Mouse (Mus musculus): ENCODE results near the gene Asic2. TPM values are rescaled to one million over a fixed set of nuclear protein-coding genes. Genes with fewer than 3 reads are reported as not detected.

Asic2 gene
- polyA plus RNA-seq, 1 experiment from 2014 or later = 1.6 TPM

DNA sequence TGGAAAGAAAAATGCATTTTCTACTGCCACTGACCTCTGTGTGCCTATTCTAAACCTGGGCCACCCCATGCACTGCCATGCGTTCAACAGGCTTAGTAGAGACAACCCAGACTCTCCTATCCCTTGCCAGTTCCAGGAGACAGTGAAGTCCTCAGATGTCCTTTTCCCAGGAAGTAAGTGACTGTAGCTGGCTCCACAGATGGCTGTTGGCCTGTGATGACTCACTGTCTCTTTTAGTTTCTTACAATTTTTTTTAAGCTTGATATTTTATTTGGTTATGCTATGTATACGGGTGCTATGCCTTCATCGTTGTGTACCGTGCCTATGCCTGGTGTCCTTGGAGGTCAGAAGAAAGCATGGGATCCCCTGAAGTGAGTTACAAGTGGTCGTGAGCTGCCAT lies 370.7 kb downstream of the Asic2 start:
- WGBS = 89% methylated on average over 5 of the region's 5 CpGs
- Histone ChIP-seq H3K27ac (ENCODE audit: low read depth, low read length) (no peak overlapping the region), H3K36me3 (ENCODE audit: control insufficient read depth, insufficient read depth, low read length) (no peaks in the 10 kb centered on the region), H3K27me3 (ENCODE audit: control insufficient read depth, insufficient read depth, low read length) (no peaks in the 10 kb centered on the region), H3K9ac (ENCODE audit: low read length) (no peak overlapping the region), H3K9me3 (ENCODE audit: control insufficient read depth, low read length) (no peaks in the 10 kb centered on the region), H3K4me2 (no peak overlapping the region), H3K4me3 (ENCODE audit: low read depth, low read length) (no peak overlapping the region), H3K4me1 (ENCODE audit: control insufficient read depth, insufficient read depth, low read length) (no peaks in the 10 kb centered on the region)
- DNase-seq (ENCODE audit: low spot score, missing footprints) (no peak), ATAC-seq (ENCODE audit: low FRiP score) (no peak)

DNA sequence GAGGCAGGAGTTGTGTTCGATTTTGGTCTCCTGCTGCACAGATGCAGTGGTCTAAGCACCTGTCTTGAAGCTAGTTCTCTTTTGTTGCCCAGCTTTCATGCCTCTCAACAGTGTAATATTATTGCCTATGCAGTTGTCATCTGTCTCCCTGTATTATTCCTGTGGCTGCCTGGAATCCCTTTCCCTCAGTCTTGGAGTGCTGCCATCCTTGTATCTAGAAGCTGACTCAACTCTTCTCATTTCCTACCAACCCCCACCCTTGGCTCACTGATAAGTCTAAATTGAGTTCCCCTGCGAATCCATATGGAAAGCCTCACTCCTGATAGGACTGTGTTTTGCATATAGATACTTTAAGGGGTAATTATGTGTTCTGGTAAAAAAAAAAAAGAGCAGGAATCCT lies 373.0 kb downstream of the Asic2 start:
- Histone ChIP-seq H3K27ac (ENCODE audit: low read depth, low read length) (no peak overlapping the region), H3K9me3 (ENCODE audit: control insufficient read depth, low read length) (no peaks in the 10 kb centered on the region), H3K27me3 (ENCODE audit: control insufficient read depth, insufficient read depth, low read length) (no peaks in the 10 kb centered on the region), H3K4me3 (ENCODE audit: low read depth, low read length) (no peak overlapping the region), H3K9ac (ENCODE audit: low read length) (no peak overlapping the region), H3K4me1 (ENCODE audit: control insufficient read depth, insufficient read depth, low read length) (no peaks in the 10 kb centered on the region), H3K4me2 (no peak overlapping the region), H3K36me3 (ENCODE audit: control insufficient read depth, insufficient read depth, low read length) (no peaks in the 10 kb centered on the region)
- no peak for DNase-seq (ENCODE audit: low spot score, missing footprints)
- no peak for ATAC-seq (ENCODE audit: low FRiP score)
- 80% methylated on average over 2 of the region's 2 CpGs for WGBS

DNA sequence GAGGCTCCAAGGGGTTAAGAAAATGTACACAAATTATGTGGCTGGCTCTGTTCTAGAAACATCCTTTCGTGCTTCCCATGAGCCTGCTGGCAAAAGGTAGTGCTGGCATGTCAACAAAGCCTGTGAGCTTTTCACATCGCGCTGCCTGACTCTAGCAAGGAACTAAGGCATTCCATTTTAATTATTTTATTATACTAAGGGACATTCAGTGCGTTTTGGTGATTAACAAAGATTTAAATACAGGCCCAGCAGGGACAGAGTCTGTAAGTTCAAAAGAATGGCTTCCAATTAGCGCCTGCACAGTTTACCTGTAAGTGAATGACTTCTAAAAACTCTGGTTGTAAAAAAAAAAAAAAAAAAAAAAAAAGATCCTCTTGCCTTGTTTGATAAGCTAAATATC lies 375.5 kb downstream of the Asic2 start:
- Histone ChIP-seq H3K36me3 (ENCODE audit: control insufficient read depth, insufficient read depth, low read length) (no peaks in the 10 kb centered on the region), H3K9ac (ENCODE audit: low read length) (no peak overlapping the region), H3K9me3 (ENCODE audit: control insufficient read depth, low read length) (no peaks in the 10 kb centered on the region), H3K4me2 (no peak overlapping the region), H3K4me1 (ENCODE audit: control insufficient read depth, insufficient read depth, low read length) (peaks cover 3% of the 10 kb centered on the region; the same call in 1 of the 2 replicates), H3K27ac (ENCODE audit: low read depth, low read length) (no peak overlapping the region), H3K4me3 (ENCODE audit: low read depth, low read length) (no peak overlapping the region), H3K27me3 (ENCODE audit: control insufficient read depth, insufficient read depth, low read length) (no peaks in the 10 kb centered on the region)
- ATAC-seq (ENCODE audit: low FRiP score) (no peak), DNase-seq (ENCODE audit: low spot score, missing footprints) (no peak)
- WGBS = 69% methylated on average over 5 of the region's 5 CpGs

DNA sequence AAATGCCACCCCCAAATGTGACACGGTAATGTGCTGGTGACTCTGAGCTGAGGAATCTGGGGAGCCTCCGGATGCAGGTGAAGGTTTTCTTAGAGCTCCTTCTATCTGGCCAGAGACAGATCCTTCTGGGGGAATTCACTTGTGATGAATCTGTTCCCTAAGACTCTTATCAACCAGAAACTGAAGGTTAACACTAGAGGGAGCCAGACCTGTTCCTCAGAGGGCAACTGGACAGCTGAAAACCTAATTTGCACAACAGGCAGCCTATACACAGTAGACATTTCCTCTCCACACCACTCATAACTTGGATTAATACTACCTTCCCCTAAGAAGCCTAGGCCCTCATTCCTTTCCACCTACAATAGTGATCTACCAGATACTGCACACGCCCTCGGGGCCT lies 377.3 kb downstream of the Asic2 start:
- Histone ChIP-seq H3K27me3 (ENCODE audit: control insufficient read depth, insufficient read depth, low read length) (no peaks in the 10 kb centered on the region), H3K4me3 (ENCODE audit: low read depth, low read length) (no peak overlapping the region), H3K9ac (ENCODE audit: low read length) (no peak overlapping the region), H3K9me3 (ENCODE audit: control insufficient read depth, low read length) (no peaks in the 10 kb centered on the region), H3K27ac (ENCODE audit: low read depth, low read length) (no peak overlapping the region), H3K4me1 (ENCODE audit: control insufficient read depth, insufficient read depth, low read length) (peaks cover 3% of the 10 kb centered on the region; the same call in 1 of the 2 replicates), H3K4me2 (no peak overlapping the region), H3K36me3 (ENCODE audit: control insufficient read depth, insufficient read depth, low read length) (no peaks in the 10 kb centered on the region)
- 78% methylated on average over 4 of the region's 4 CpGs for WGBS
- DNase-seq (ENCODE audit: low spot score, missing footprints) = peak; percentile 84
- ATAC-seq (ENCODE audit: low FRiP score) = no peak

DNA sequence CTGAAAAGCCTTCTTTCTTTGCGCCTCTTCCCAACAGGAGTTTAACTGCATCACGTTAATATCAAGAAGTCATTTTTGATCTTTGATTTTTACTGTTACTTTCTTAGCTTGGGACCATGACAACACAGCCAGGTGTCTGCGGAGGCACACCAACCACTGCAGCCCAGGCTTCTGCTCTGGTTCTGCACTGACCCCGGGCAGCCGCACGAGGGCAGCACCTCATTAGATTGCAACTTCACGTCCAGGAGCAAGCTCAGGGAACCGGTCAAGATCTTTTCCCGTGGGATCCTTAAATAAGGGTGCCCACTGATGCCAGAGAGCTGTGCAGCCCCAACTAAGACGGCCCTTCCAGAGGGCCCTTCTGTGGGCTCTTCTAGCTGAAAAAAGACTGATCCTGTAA lies 379.6 kb downstream of the Asic2 start:
- Histone ChIP-seq H3K4me3 (ENCODE audit: low read depth, low read length) (no peak overlapping the region), H3K9me3 (ENCODE audit: control insufficient read depth, low read length) (no peaks in the 10 kb centered on the region), H3K4me1 (ENCODE audit: control insufficient read depth, insufficient read depth, low read length) (peaks cover 3% of the 10 kb centered on the region; the same call in 1 of the 2 replicates), H3K4me2 (no peak overlapping the region), H3K27me3 (ENCODE audit: control insufficient read depth, insufficient read depth, low read length) (no peaks in the 10 kb centered on the region), H3K27ac (ENCODE audit: low read depth, low read length) (no peak overlapping the region), H3K9ac (ENCODE audit: low read length) (no peak overlapping the region), H3K36me3 (ENCODE audit: control insufficient read depth, insufficient read depth, low read length) (no peaks in the 10 kb centered on the region)
- DNase-seq (ENCODE audit: low spot score, missing footprints) (peak; percentile 93), ATAC-seq (ENCODE audit: low FRiP score) (no peak)
- 12% methylated on average over 10 of the region's 10 CpGs for WGBS

DNA sequence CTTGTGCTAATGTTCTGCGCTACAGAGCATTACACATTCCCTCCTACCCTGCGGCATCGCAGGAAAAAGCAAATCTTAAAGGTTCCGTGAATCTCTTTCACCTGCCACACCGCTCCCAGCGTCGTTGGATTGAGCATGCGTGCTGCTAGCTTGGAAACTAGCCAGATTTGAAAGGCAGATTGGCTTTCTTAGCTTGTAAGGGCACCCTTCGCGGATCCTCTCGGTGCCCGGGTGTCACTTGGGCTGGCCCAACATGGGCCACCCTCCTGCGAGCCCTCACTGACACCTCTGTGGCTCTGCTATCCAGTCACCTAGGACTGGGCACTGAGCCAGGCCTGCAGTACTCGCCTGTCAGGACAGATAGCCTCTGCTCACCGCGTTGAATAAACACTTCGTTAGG lies 380.3 kb downstream of the Asic2 start:
- Histone ChIP-seq H3K4me3 (ENCODE audit: low read depth, low read length) (no peak overlapping the region), H3K4me2 (no peak overlapping the region), H3K9ac (ENCODE audit: low read length) (no peak overlapping the region), H3K4me1 (ENCODE audit: control insufficient read depth, insufficient read depth, low read length) (peaks cover 3% of the 10 kb centered on the region; the same call in 1 of the 2 replicates), H3K27ac (ENCODE audit: low read depth, low read length) (no peak overlapping the region), H3K27me3 (ENCODE audit: control insufficient read depth, insufficient read depth, low read length) (no peaks in the 10 kb centered on the region), H3K9me3 (ENCODE audit: control insufficient read depth, low read length) (no peaks in the 10 kb centered on the region), H3K36me3 (ENCODE audit: control insufficient read depth, insufficient read depth, low read length) (no peaks in the 10 kb centered on the region)
- 82% methylated on average over 17 of the region's 17 CpGs for WGBS
- DNase-seq (ENCODE audit: low spot score, missing footprints) (no peak), ATAC-seq (ENCODE audit: low FRiP score) (no peak)

DNA sequence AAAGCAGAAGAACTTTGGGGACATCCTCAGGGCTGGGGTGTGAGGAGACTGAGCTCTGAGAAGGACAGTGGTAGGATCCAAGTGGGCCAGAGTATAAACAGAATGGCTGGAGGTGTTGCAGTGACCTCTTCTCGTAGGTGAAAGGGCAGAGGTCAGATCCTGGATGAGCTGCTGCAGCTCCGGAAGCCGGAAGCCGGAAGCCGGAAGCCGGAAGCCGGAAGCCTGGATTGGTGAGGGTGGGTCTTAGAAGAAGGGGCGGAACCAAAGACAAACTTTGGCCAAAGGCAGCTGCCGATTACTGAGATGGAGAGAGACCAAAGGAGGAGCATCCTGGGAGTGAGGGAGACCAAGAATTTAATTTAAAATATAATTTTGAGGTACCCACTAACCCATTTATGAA lies 381.1 kb downstream of the Asic2 start:
- WGBS = 86% methylated on average over 9 of the region's 9 CpGs
- no peak for DNase-seq (ENCODE audit: low spot score, missing footprints)
- H3K27me3 ChIP-seq (ENCODE audit: control insufficient read depth, insufficient read depth, low read length) = no peaks in the 10 kb centered on the region
- no peaks in the 10 kb centered on the region for H3K36me3 ChIP-seq (ENCODE audit: control insufficient read depth, insufficient read depth, low read length)
- no peaks in the 10 kb centered on the region for H3K9me3 ChIP-seq (ENCODE audit: control insufficient read depth, low read length)
- H3K4me1 ChIP-seq (ENCODE audit: control insufficient read depth, insufficient read depth, low read length) = peaks cover 3% of the 10 kb centered on the region; the same call in 1 of the 2 replicates
- no peak overlapping the region for H3K27ac ChIP-seq (ENCODE audit: low read depth, low read length)
- H3K4me2 ChIP-seq = no peak overlapping the region
- no peak for ATAC-seq (ENCODE audit: low FRiP score)
- no peak overlapping the region for H3K9ac ChIP-seq (ENCODE audit: low read length)
- no peak overlapping the region for H3K4me3 ChIP-seq (ENCODE audit: low read depth, low read length)

DNA sequence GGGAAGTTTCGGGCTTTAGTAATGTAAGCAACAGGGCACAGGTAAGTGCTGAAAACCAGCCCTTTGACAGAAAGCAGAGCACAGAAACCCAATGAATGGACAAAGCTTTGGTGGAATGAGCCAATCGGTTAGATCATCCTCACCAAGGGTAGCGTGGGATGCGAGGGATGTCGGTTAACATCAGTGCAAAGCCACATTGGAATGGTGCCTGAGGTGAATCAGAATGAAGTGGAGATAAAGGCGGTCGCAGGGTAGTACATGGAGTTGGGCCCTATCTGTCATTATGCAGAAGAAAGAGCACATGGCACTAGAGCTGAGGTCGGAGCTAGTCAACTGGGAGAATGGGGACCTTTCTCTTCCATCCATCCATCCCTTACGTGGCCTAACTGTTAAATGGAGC lies 383.8 kb downstream of the Asic2 start:
- Histone ChIP-seq H3K27me3 (ENCODE audit: control insufficient read depth, insufficient read depth, low read length) (no peaks in the 10 kb centered on the region), H3K36me3 (ENCODE audit: control insufficient read depth, insufficient read depth, low read length) (no peaks in the 10 kb centered on the region), H3K4me2 (no peak overlapping the region), H3K4me1 (ENCODE audit: control insufficient read depth, insufficient read depth, low read length) (peaks cover 7% of the 10 kb centered on the region; the same call in 1 of the 2 replicates), H3K27ac (ENCODE audit: low read depth, low read length) (no peak overlapping the region), H3K9me3 (ENCODE audit: control insufficient read depth, low read length) (no peaks in the 10 kb centered on the region), H3K9ac (ENCODE audit: low read length) (no peak overlapping the region), H3K4me3 (ENCODE audit: low read depth, low read length) (no peak overlapping the region)
- WGBS = 92% methylated on average over 9 of the region's 9 CpGs
- ATAC-seq (ENCODE audit: low FRiP score) (no peak), DNase-seq (ENCODE audit: low spot score, missing footprints) (no peak)

DNA sequence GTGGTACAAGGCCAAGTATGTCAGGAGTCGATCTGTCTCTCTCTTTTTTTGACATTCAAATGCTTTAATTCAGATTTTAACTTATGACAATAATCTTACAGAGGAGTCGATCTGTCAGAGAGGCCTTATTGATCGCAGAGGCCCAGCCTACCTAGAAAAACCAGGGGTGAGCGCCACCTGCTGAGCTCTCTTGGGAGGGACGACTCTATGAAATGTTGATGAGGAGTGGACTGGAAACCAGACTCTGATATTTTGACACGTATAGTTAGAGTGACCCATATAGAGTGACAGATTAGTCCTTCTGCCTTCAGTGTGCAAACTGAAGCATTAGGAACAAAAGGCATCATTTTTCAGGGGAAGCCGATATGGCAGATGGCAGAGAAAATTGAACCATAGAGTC lies 385.1 kb downstream of the Asic2 start:
- Histone ChIP-seq H3K4me2 (no peak overlapping the region), H3K9ac (ENCODE audit: low read length) (no peak overlapping the region), H3K9me3 (ENCODE audit: control insufficient read depth, low read length) (no peaks in the 10 kb centered on the region), H3K4me3 (ENCODE audit: low read depth, low read length) (no peak overlapping the region), H3K4me1 (ENCODE audit: control insufficient read depth, insufficient read depth, low read length) (0 out of 2 replicates have a peak, but pooled peaks cover 5% of the 10 kb centered on the region), H3K27me3 (ENCODE audit: control insufficient read depth, insufficient read depth, low read length) (no peaks in the 10 kb centered on the region), H3K27ac (ENCODE audit: low read depth, low read length) (no peak overlapping the region), H3K36me3 (ENCODE audit: control insufficient read depth, insufficient read depth, low read length) (no peaks in the 10 kb centered on the region)
- DNase-seq (ENCODE audit: low spot score, missing footprints) (no peak), ATAC-seq (ENCODE audit: low FRiP score) (no peak)
- 59% methylated on average over 7 of the region's 7 CpGs for WGBS

DNA sequence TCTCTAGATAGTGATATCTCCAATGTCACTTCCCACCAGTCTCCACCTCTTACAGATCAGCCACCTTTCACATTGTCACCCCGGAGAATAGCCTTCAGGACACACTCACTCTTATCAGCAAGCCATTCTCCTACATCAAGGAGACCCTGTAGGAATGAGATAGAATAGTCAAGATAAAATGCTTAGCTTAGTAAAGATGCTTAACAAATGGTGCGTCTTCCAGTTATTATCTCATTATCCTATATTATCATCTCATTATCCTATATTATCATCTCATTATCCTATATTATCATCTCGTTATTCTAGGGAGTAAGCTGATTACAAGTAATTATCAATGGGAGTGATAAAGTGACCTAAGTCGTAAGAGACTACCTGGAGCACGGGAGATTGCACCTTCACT lies 386.1 kb downstream of the Asic2 start:
- 73% methylated on average over 5 of the region's 5 CpGs for WGBS
- Histone ChIP-seq H3K4me1 (ENCODE audit: control insufficient read depth, insufficient read depth, low read length) (0 out of 2 replicates have a peak, but pooled peaks cover 5% of the 10 kb centered on the region), H3K36me3 (ENCODE audit: control insufficient read depth, insufficient read depth, low read length) (no peaks in the 10 kb centered on the region), H3K9ac (ENCODE audit: low read length) (no peak overlapping the region), H3K27ac (ENCODE audit: low read depth, low read length) (no peak overlapping the region), H3K9me3 (ENCODE audit: control insufficient read depth, low read length) (no peaks in the 10 kb centered on the region), H3K27me3 (ENCODE audit: control insufficient read depth, insufficient read depth, low read length) (no peaks in the 10 kb centered on the region), H3K4me3 (ENCODE audit: low read depth, low read length) (no peak overlapping the region), H3K4me2 (no peak overlapping the region)
- no peak for DNase-seq (ENCODE audit: low spot score, missing footprints)
- no peak for ATAC-seq (ENCODE audit: low FRiP score)
